Mouse (Mus musculus) heart, adult 8-10 months (tissue): ENCODE measurements around the gene Kcnc3. TPM values are rescaled to one million over a fixed set of nuclear protein-coding genes. Genes with fewer than 3 reads are reported as not detected.
A peak's percentile ranks its signal among the peaks of the same experiment; 100 is the strongest.

Source experiments
- DNase-seq: peaks from one replicate; pipeline ENCODE4 v3.0.0; 2022; ENCODE audit warnings: low spot score
- total RNA-seq, 4 experiments: library from RNA; stranded (reverse); gene quantifications; 2 replicates each; pipeline ENCODE4 v1.2.4; 2022

Gene Kcnc3
- 1 to 10 TPM; 2.7 to 4.0 (median 2.7) TPM for total RNA-seq

- DNase-seq, result peak; percentile 60
Observed at GRCm38 (mm10) chr7:44590402-44591347, at the start of gene Kcnc3. Gene Kcnc3 (plus strand): TSS chr7:44590664.

- no peak for DNase-seq
Observed at GRCm38 (mm10) chr7:44542555-44542954, 47.9 kb upstream of the Kcnc3 start.

GRCm38 (mm10) chr7:44543071-44543470, 47.4 kb upstream of the Kcnc3 start:
- DNase-seq, result no peak

DNA sequence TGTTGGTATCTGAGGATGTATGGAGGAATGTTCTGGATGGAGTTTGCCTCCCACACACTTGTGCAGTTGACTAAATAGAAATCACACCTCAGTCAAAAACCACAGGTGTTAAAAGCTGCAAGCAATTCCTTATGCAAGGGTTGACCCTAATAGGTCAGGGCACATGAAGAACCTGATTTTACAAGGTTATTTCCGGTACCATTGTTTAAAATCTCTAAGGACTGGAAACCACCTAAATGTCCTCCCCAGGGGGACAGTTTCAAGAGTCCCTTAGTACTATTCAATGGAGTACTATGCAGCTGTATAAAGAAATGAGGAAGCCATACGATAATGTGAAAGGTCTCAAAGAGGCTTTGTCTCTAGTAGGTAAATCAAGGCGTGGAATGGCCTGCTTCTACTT, 44.2 kb upstream of the Kcnc3 start:
- no peak for DNase-seq

DNA sequence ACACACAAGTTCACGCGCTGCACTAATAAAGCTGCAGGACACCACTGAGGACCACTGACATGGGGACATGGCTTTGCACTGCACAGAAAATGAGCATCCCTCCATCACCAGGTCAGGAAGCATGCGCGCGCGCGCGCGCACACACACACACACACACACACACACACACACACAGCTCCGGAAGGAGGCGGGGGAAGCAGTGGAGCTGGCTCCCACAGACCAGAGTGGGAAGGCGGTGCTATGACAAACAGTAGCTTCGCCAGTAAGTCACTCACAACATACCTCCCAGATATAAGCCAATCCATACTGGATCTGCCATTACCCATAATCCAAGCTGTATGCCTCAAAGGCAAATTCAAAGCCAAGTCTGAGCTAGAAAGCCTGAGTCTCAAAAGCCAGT, 43.4 kb upstream of the Kcnc3 start:
- no peak for DNase-seq

- DNase-seq, result no peak
Observed at GRCm38 (mm10) chr7:44547725-44548124, 42.7 kb upstream of the Kcnc3 start.

- DNase-seq, result peak; percentile 100
Observed at GRCm38 (mm10) chr7:44548497-44549087, 41.9 kb upstream of the Kcnc3 start, which contains the start of gene Pold1. Gene Pold1 (minus strand): TSS chr7:44548849.

DNA sequence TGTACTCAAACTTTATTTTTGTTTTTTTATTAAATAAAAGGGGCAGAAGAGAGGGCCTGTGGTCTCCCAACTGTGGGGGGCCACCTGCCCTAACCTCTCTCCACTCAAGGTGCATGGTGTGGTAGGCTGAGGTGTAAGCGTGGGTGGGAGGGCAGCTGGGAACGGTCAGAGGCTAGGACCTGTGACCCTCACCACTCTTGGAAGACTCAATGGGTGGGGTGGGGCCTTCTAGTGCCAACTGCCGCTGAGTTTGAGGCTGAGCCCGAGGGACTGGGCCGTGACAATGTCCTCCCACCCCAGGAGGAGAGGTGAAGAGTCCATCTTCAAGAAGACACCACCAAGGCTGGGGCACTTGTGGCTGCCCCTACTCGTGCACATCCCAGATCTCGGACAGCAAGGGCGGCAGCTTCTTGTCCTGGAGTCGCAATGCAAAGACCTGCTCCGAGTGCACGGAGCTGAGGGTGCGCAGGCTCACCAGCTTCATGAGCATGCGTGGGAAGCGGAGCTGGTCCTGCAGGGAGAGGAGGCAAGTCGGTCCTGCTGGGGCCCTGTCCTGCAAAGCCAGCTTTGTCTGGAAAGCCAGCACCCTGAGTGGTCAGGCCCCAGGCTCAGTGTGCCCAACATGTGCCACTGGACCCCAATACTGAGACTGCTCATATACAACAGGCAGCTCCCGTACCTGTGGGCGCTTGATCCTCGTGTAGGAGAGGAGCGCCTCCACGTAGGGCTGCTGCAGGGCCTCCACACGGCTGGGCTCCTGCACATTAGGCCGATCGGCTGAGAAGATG, 40.6 kb upstream of the Kcnc3 start:
- no peak for DNase-seq

DNA sequence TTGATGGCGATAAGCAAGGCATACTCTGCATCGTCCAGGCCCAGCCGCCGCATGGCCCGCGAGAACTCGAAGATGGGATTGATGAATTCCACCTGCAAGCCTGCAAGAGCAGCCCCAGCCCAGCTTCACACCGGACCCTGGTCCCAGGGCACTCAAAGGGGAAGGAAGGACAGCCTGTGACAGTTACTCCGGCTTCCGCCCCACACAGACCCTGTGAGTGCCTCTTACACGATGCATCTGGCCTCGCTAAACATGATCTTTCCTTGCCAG, 40.1 kb upstream of the Kcnc3 start:
- no peak for DNase-seq

DNA sequence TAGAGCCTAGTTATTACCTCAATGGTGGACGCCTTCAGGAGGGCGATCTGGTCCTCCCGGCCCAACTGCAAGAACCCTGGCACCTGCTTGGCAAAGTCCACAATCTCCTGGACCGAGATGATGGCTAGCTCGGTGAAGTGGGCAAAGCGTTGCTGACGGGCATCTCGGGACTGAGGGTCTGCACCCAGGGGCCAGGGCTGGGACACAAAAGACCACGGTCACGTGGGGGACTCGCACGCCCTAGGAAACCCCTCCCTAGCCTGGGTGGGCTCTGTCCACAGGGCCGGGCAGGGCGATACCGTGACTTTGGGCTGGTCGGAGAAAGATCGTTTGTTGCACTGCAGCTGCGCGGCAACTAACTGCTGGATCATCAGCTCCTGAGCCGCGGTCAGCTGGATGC, 39.2 kb upstream of the Kcnc3 start:
- DNase-seq, result no peak

- no peak for DNase-seq
Observed at GRCm38 (mm10) chr7:44551731-44552130, 38.7 kb upstream of the Kcnc3 start.

GRCm38 (mm10) chr7:44552141-44552908, 38.1 kb upstream of the Kcnc3 start:
- no peak for DNase-seq

DNA sequence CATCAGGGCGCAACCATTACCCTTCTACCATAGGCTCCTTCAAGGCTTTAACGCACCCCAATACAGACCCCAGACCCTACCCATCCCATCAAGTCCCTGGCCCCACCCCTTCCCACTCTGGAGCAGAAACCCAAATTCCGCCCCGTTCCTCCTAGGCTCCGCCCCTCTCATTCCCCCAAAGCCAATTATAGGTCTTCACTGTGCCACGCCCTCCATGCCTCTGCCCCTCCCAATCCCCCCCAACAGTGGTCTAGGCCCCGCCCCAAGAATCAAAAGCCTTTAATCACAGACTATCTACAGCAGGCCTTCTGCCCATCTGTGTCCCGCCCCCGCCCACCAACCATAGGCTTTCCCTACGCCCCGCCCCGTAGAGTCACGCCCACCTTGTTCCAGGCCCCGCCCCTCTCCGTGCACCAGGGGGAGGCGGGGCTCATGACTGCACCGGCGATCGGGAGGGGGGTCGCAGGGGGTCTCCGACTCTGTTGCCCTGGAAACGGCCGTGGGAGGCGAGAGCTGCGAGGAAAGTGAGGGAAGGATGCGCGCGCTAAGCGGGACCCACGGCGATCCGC, 37.2 kb upstream of the Kcnc3 start:
- DNase-seq, result peak; percentile 42

DNA sequence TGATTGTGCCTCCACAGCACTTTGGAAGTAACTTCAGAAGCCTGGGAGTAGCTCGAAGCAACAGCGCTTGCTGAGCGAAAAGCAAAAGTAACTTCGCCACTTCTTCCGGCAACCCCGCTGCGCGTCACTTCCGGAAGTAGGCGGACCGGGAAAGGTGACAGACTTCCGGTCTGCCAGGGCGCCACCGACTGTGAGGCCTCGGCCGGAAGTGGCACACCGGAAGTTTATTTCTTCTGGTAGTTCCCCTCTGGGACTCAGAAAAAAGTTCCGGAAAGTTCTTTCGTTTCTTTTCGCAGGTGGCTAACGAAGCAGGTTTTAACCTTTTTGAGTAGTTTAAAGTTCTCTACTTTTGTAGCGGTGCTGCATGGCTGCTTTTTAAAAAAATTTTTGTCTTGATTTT, 36.6 kb upstream of the Kcnc3 start, which contains the start of gene Nr1h2:
Nr1h2 (minus strand) TSS at position 126 of the 400 bp plus-strand sequence.
- DNase-seq, result peak; percentile 96

GRCm38 (mm10) chr7:44557629-44558028, 32.8 kb upstream of the Kcnc3 start:
- DNase-seq, result no peak

DNA sequence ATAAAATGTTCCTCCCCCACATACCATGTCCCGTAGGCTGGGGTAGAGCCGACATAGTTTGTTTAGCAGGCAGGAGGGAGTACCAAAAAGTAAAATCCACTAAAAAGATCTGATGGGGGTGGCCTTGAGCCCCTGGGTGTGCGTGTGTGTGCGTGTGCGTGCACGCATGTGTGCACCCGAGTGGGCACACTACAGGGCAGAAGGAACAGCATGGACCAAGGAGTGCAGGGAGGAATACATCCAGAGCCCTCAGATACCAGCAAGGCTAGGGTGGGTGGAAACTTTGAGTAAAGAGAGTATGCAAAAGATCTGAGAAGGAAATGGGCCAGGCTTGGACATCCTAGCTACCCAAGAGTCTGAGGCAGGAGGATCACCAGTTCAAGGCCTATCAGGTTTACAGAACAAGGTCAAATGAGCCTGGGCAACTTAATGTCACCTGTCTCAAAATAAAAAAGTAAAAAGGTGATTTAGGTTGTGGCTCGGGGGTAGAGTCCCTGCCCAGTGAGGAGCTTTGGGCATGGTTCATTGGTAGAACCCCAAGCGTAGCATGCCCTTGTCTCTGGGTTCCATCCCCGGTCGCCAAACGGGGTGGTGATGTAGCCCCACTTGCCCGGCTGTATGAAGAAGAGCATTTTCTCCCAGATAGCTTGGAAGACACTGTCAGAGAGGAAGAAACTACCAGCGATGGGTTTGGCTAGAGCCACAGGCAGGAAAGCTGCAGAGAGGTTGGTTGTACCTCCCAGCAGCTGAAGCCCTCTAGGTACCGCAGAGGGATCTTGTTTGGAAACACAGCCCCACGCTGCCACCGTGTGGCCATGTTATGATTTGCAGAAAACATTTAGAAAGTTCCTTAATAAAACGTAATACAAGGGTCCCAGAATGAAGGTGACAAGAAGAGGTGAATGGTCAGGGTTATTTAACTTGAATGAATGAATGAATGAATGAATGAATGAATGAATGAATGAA, 29.7 kb upstream of the Kcnc3 start:
- peak; percentile 64 for DNase-seq

DNA sequence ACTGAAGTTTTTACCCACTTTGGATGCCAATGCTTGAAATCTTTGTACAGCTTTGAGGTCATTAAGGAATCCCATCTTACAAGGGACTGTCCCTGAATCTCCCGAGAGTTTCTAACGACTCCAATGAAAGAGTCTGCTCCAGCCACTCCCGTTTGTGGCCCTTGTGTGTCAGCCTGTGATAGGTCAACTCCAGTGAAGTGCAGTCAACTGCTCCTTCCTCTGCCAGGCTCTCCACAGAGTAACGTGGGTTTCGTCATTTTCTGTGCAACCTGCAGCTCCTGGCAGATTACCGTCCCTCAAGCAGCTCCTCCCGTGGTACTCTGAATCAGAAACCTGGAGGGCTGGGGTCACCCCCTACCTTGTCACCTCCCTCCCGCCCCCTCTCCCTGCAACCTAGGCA, 27.2 kb upstream of the Kcnc3 start:
- no peak for DNase-seq

DNA sequence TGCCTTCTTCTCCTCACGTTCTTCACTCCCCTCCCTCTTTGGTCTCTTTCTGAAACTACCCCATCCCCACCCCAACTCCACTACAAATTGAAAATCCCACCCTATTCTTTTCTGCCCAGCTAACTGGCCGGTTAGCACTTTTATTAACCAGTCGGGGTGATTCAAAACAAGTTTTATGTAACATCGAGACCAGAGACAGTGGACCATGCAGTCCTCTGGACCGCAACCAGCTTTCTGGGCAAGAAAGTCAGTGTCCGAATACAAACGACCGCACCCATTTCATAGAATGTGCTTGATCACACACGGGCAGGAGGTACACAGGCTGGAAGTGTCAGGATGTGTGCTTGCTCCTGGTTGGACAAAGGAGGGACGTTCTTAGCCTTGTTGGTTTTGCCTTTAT, 26.0 kb upstream of the Kcnc3 start:
- DNase-seq, result no peak

- no peak for DNase-seq
Observed at GRCm38 (mm10) chr7:44565414-44565813, 25.1 kb upstream of the Kcnc3 start.

GRCm38 (mm10) chr7:44568803-44569202, 21.7 kb upstream of the Kcnc3 start:
- no peak for DNase-seq
